Mouse (Mus musculus) CD4-positive, CD25-positive, alpha-beta regulatory T cell (primary cell): ENCODE data around the gene Zfp641. TPM values are rescaled to one million over a fixed set of nuclear protein-coding genes. Genes with fewer than 3 reads are reported as not detected.

Source experiments
- polyA plus RNA-seq: library from polyadenylated mRNA; unstranded; fragments of 100-300 nt; shearing (Covaris generic); gene quantifications from one replicate; pipeline ENCODE4 v1.2.1, GENCODE M21; 2017

Gene Zfp641
- not detected for polyA plus RNA-seq

GRCm38 (mm10) chr15:98295628-98296551 is at the start of gene Zfp641:
Gene Zfp641, minus strand, starts transcription at chr15:98296161.

DNA sequence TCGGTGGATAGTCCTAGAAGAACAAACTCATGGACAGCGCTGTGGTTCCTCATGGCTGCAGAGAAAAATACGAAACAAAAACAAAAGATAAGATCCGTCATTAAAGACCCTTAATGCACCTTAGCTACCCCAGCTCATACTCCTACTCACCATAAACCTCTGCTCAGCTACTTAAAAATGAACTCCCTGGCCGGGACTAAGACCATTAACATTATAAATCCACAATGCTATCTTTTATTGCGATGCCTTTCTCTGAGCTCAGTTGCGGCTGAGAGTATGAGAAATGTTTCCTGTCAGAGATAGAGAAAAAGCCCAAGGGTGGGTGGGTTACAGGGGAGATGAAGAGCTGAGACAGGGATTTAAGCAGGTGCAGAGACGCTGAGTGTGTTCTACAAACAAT is 44.9 kb upstream of the Zfp641 start, which contains the start of gene Olfr284:
Gene Olfr284 (minus strand): TSS at position 101 of the 400 bp plus-strand sequence.

DNA sequence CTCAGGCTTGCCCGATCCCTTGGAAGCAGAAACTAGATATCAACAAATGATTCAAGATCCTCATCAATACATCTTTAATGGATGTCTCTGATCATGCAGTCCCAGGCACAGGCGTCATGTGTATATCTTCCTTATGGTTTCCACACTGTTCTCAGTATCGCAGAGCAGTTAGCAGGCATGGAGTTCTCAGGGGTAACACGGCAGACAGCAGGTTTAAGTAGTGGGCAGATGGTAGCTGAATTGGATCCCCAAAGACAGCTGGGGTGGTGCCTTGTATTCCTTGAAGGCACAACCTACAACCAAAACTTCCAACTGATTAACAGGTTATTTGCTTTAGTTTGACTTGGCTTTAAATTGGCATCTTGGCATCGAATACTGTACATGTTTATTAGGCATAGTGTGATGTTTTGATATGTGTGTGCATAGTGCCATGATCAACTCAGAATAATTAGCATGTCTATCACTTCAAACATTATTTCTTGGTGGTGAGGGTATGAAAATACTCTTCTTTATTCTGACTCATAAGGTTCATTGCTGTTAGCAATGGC is 21.3 kb upstream of the Zfp641 start, which contains the start of gene Olfr285:
Gene Olfr285 (minus strand): TSS at position 177 of the 548 bp plus-strand sequence.

GRCm38 (mm10) chr15:98257193-98257592 is 38.8 kb downstream of the Zfp641 start, which contains the start of gene H1fnt:
Gene H1fnt, minus strand, starts transcription at chr15:98257293.

Other genes with a start within 250 kb of the Zfp641 start
- gene Pfkm, start 203.6 kb downstream of the Zfp641 start, polyA plus RNA-seq = 12.7 TPM
- gene Senp1, start 202.4 kb downstream of the Zfp641 start, polyA plus RNA-seq = 45.7 TPM
- 40.0 TPM for gene Asb8, start 130.5 kb downstream of the Zfp641 start, polyA plus RNA-seq
- 0.07 TPM for gene Ccdc184, start 129.0 kb downstream of the Zfp641 start, polyA plus RNA-seq
- gene Olfr288, start 100.6 kb downstream of the Zfp641 start, polyA plus RNA-seq = not detected
- not detected for gene Gm44579, start 75.2 kb downstream of the Zfp641 start, polyA plus RNA-seq
- not detected for gene Olfr287, start 75.1 kb downstream of the Zfp641 start, polyA plus RNA-seq
- 0.07 TPM for gene Olfr286, start 61.7 kb downstream of the Zfp641 start, polyA plus RNA-seq
- not detected for gene H1fnt, start 38.9 kb downstream of the Zfp641 start, polyA plus RNA-seq
- gene Olfr285, start 21.2 kb upstream of the Zfp641 start, polyA plus RNA-seq = not detected
- not detected for gene Olfr284, start 44.8 kb upstream of the Zfp641 start, polyA plus RNA-seq
- not detected for gene Olfr283, start 84.8 kb upstream of the Zfp641 start, polyA plus RNA-seq
- gene Olfr282, start 135.1 kb upstream of the Zfp641 start, polyA plus RNA-seq = not detected
- 0.05 TPM for gene Olfr281, start 156.4 kb upstream of the Zfp641 start, polyA plus RNA-seq
- not detected for gene OR5BS1P, start 173.7 kb upstream of the Zfp641 start, polyA plus RNA-seq
- 0.24 TPM for gene Lalba, start 186.6 kb upstream of the Zfp641 start, polyA plus RNA-seq
- 0.11 TPM for gene Olfr279, start 196.2 kb upstream of the Zfp641 start, polyA plus RNA-seq
- 113 TPM for gene Kansl2, start 238.1 kb upstream of the Zfp641 start, polyA plus RNA-seq